Mouse (Mus musculus) megakaryocyte, embryonic 14.5 days (primary cell): ENCODE data around the gene Gnat1. TPM values are rescaled to one million over a fixed set of nuclear protein-coding genes. Genes with fewer than 3 reads are reported as not detected.

Source experiments
- H3K27me3 ChIP-seq: replicated peaks from 2 replicates; pipeline ENCODE3; 2012; ENCODE audit warnings: inconsistent platforms
- H3K36me3 ChIP-seq: replicated peaks from 2 replicates; pipeline ENCODE3; 2012; ENCODE audit warnings: low read length, inconsistent platforms, mixed read lengths
- H3K4me1 ChIP-seq: 2 replicates; pipeline ENCODE4 v1.6.1; 2012; ENCODE audit warnings: inconsistent platforms
- H3K4me3 ChIP-seq: replicated peaks from 2 replicates; pipeline ENCODE3; 2012; ENCODE audit warnings: moderate library complexity, mild to moderate bottlenecking, inconsistent platforms
- H3K9me3 ChIP-seq: 2 replicates; pipeline ENCODE4 v1.6.1; 2012; ENCODE audit warnings: inconsistent platforms
- FLI1 ChIP-seq: IDR thresholded peaks from 2 replicates; pipeline ENCODE4 v1.6.1; 2012; ENCODE audit warnings: low read length, inconsistent platforms, mixed read lengths
- GATA1 ChIP-seq: IDR thresholded peaks from 3 replicates; pipeline ENCODE4 v1.6.1; 2012; ENCODE audit warnings: mixed read lengths, low read length, inconsistent platforms, borderline replicate concordance
- polyA plus RNA-seq: library from polyadenylated mRNA; stranded (reverse); fragments of >175 nt; gene quantifications from 2 replicates; pipeline ENCODE4 v1.2.3, GENCODE M21; 2012; ENCODE audit warnings: low replicate concordance; ENCODE audit not compliant: insufficient read depth

Gene Gnat1
- polyA plus RNA-seq, 1 experiment, result not detected

DNA sequence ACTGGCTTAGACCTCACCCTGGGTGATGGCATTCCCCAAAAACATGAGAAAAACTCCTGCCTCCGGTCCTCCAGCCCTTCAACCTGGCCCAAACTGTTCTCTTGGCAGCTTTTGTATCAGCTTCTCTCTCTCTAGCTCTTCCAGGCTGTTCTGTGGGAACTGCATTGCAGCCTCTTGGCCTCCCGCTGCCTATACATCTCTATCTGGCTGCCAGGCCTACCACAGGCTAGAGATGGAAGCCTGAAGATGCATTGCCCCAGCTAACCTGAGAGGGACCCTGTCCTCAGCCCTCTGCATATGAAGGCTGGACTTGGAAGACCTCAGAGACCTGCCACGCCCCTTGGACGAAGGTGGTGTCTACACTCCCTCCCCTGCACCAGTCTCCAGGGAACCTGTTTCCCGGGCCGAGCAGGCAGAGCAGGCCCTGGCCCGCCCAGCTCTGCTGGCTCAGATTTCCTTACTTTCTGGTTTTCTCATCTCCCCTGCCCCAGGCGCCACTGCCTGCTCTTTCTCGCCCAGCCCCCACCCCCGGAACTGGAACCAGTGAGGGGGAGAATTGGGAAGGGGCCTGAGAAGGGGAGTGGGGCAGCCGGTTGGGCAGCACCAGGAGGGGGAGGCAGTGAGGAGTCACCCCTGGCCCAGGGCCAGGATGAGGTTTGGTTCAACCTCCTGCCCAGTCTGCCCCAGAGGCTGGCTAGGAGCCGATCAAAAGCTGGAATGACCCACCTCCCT is 34.9 kb upstream of the Gnat1 start:
- H3K27me3 ChIP-seq, result peaks cover 88% of the 10 kb centered on the region
- no peaks in the 10 kb centered on the region for H3K9me3 ChIP-seq
- H3K4me3 ChIP-seq, result no peak overlapping the region
- no peaks in the 10 kb centered on the region for H3K36me3 ChIP-seq
- peaks cover 12% of the 10 kb centered on the region for H3K4me1 ChIP-seq
- TF ChIP-seq GATA1 (no peak), FLI1 (no peak)

DNA sequence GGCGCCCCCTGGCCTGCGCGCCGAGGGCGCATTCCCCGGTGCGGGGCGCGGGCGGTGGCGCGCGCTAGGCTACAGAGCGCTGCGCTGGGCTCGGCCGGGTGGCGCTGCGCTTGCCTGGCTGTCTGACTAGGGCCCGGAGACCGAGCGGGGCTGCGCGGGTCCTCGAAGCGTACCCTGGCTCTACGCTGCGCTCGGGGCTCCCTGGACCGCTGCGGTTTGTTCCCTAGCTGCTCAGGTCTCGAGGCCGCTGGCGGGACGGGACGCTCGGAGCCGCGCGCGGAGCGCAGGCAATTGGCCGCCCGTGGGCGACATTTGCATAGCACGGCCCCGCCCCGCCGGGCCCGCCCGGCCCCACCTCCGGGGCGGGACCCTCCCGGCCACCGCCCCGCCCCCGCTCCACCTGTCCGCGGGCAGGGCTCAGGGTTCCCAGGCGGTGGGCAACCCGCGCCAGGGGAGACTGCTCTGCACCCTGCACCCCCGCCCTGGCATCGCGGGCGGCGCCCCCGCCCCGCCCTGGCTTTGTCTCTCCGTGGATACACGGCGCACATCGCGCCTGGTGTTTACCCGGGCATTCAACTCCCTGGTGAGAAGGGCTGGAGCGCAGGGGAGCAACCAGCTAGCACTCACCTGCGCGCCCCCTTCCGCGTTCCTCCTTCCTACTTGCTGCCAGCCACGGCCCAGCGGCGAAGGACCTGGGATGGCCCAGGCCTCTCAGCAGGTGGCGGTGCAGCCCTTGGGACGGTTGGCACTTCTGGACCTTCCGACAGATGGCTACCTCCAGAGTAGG is 30.4 kb upstream of the Gnat1 start, which contains the start of gene Sema3f:
Gene Sema3f (minus strand): TSS at position 779 of the 787 bp plus-strand sequence.
- TF ChIP-seq FLI1, result no peak
- TF ChIP-seq GATA1, result no peak
- Histone ChIP-seq H3K4me3 (peak within 1 kb of the TSS; percentile 91), H3K27me3 (peaks cover 95% of the 10 kb centered on the region)

DNA sequence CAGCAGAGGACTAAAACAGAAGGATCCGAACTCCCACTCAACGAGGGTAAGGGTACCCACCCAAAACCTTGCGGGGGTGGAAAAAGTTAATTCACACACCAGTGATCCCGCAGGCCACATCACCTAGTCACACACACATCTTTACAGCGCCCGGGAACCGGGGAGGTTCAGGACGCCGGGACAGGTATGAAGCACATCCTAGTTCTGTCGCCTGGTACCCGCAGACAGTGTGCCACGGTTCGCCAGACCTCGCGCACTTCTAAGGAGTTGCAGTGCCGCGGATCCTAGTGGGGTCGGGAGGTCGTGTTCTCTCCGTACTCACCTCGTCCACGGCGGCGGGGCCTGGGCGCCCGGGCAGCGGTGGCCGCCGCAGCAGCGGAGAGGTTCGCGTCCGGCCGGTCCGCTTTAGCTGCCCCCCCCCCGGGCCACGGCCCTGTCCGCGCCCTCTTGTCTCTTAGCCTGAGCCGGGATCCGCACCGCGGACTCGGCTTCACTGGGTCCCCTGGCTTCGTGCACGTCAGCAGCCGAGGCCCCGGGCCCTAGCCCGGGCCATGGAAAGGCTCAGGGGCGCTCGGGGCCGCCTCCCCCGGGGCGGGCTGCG is 29.7 kb upstream of the Gnat1 start:
- Histone ChIP-seq H3K4me3 (peak overlapping the region; percentile 91), H3K9me3 (no peaks in the 10 kb centered on the region), H3K36me3 (no peaks in the 10 kb centered on the region), H3K27me3 (peaks cover 95% of the 10 kb centered on the region), H3K4me1 (peaks cover 49% of the 10 kb centered on the region)
- TF ChIP-seq FLI1, result no peak

More for the DNA sequence above, 30.4 kb upstream of the Gnat1 start, which contains the start of gene Sema3f:
- Histone ChIP-seq H3K4me1 (peaks cover 49% of the 10 kb centered on the region), H3K9me3 (no peaks in the 10 kb centered on the region), H3K36me3 (no peaks in the 10 kb centered on the region)

DNA sequence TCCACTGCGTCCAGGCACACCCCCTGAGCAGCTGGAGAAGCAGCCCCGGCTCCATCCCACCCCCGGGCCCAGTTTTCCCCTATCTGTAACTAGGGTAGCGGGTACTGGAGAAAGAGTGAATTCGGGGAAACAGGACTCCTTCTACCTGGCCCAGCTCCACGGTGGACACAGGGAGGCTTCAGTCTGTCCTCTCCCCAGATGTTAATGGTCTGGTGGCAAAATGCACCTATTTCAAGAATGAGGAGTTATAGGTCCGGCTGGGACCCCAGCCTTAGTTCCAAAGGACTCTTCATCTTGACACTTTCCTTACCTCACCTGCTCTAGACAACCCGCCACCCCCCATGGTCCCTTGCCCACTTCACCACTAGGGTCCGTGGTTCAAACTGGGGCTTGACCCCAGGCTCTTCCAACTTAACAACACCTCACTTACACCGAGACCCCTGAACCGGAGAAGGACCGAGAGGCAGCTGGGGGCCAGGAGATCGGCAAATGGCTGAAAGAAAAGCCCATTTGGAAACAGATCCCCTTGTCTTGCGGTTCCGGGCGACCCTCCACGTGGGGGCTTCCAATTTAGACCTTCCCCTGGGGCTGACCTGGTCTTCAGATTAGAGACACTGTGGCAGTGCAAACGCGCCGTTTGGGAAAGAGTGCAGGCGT is 29.1 kb upstream of the Gnat1 start:
- H3K27me3 ChIP-seq, result peaks cover 95% of the 10 kb centered on the region
- H3K4me1 ChIP-seq, result peaks cover 49% of the 10 kb centered on the region
- H3K36me3 ChIP-seq, result no peaks in the 10 kb centered on the region
- peak overlapping the region; percentile 10 for H3K4me3 ChIP-seq
- no peak for TF ChIP-seq FLI1
- no peak for TF ChIP-seq GATA1
- no peaks in the 10 kb centered on the region for H3K9me3 ChIP-seq

DNA sequence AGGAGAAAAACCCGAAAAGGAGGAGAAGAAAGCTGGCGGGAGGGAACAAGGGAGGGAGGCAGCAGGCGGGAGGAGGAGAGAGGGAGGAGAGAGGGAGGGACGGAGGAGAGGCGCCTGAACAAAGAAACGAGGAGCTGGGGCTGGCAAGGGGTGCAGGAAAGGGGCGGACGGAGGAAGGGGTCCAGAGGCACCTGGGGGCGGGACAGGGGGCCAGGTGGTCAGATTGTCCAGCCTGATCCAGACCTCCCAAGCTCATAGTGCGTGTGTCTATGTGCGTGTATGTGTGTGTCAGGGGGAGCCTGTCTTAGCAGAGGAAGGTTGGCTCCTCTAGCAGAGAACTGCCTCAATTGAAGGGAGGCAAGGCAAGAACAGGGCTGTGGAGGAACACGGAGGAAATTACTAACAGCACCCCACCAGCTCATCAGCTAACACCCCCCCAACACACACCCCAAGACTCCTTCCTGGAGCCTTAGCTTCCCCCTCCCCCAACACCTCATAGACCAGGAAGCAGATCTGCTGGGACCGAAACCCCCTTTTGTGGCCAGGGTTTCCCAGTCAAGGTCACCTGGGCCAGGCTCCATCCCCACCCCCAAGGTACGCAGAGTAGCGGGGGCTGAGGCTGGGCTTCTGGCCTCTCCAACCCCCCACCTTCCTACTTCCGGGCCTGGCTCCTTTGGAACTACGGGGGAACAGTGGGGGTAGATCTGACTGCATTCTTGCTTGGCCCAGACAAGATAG is 28.4 kb upstream of the Gnat1 start:
- Histone ChIP-seq H3K4me3 (peak overlapping the region; percentile 10), H3K9me3 (no peaks in the 10 kb centered on the region), H3K27me3 (peaks cover 95% of the 10 kb centered on the region), H3K4me1 (peaks cover 49% of the 10 kb centered on the region), H3K36me3 (no peaks in the 10 kb centered on the region)
- no peak for TF ChIP-seq FLI1

DNA sequence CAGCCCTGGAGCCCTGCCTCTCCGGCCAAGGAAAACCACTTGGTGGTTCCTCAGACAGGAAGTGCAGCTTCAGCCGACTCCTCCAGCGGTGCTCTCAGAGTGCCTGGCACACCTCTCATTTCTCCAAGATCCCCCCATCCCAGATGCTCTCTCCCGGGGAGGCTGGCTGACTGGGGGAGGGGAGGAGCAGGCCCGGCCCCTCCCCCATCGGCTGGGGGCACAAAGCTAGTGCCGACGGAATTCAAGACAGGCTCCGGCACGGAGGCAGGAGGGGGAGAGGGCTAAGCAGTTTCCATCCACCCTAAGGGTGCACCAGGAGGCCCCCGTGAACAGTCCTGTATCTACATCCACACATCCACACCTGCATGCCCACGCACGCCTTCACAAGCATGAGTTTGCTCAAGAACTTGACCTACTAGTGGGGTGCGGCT is 27.3 kb upstream of the Gnat1 start:
- Histone ChIP-seq H3K4me1 (peaks cover 49% of the 10 kb centered on the region), H3K36me3 (no peaks in the 10 kb centered on the region), H3K4me3 (no peak overlapping the region), H3K27me3 (peaks cover 98% of the 10 kb centered on the region), H3K9me3 (no peaks in the 10 kb centered on the region)
- TF ChIP-seq FLI1, result no peak

DNA sequence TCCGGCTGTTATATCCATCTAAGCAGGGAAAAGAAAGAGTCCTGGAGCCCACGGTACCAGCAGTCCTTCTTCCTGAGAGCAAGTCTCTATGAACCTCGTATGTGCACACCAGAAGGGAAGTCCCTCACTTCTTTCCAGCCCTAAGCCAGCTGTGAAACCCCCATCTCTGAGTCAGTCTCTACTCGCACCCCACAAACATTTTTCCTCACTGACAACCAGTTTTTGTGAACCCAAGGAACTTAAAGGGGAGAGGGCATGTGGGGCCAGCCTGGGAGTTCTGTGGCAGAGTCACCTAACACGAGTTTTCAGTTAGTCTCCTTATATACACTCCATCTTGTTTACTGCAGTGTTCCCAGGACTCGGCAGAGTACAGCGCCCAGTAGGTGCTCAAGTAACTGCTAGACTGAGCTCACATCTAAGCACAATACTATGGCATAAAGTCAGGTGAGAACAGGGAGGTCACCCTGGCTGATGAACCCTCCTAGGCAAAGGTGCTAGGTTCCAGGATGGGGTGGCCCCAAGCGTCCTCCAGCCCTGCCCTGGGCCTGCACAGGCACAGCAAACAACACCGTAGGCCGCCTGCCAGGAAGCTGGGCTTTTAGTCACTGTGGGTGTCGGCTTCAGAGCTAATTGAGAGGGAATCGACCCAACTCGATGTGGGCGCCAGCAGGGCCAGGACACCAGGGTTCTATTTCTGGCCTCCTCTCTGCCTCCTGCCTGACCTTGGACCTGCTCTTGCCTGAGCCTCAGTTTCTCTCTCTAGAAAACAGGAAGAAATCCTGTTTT is 24.0 kb upstream of the Gnat1 start:
- H3K4me1 ChIP-seq, result peaks cover 28% of the 10 kb centered on the region
- no peak for TF ChIP-seq FLI1
- no peak for TF ChIP-seq GATA1
- no peaks in the 10 kb centered on the region for H3K36me3 ChIP-seq
- peaks cover 98% of the 10 kb centered on the region for H3K27me3 ChIP-seq
- H3K9me3 ChIP-seq, result no peaks in the 10 kb centered on the region
- H3K4me3 ChIP-seq, result no peak overlapping the region

DNA sequence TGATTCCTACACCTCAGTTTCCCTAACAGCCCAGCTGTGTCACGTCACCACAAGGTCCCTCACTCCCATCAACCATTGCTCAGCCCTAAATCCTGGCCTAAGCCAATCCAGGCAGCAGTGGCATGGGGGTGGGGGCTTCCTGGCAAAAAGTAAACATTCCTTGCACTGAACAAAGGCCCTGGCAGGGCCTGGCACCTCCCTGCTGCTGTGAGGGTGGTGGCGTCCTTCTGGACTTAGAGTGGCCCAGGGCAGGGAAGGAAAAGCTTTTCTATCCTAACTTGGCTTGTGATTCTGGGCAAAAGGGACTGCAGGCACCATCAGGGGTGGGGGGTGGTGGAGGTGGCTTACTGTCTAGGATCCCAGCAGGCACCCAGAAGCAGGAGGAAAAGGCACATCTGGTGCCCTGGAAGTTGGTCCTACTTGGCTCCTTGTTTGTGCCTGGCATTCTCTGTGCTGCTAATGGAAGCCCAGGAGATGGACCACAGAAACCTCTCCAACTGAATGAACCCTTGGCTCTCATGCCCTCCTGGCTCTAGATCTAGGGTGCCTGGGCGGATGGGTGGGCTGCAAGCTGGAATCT is 23.2 kb upstream of the Gnat1 start:
- Histone ChIP-seq H3K27me3 (peaks cover 95% of the 10 kb centered on the region), H3K36me3 (no peaks in the 10 kb centered on the region), H3K9me3 (no peaks in the 10 kb centered on the region), H3K4me1 (peaks cover 20% of the 10 kb centered on the region), H3K4me3 (no peak overlapping the region)
- TF ChIP-seq FLI1 (no peak), GATA1 (no peak)
